Mouse (Mus musculus) hematopoietic stem cell, adult 5-6 weeks (primary cell): ENCODE measurements around the gene Ropn1l. TPM values are rescaled to one million over a fixed set of nuclear protein-coding genes. Genes with fewer than 3 reads are reported as not detected.

ENCODE experiments used
- ATAC-seq, 2 experiments: fragments of 125-278 bp in 1 of 2; replicated peaks in 1 of 2; 2 replicates each; pipeline ENCODE4 v1.8.0; 2016 to 2017; ENCODE audit warnings: inconsistent platforms in 2 of 2, mild to moderate bottlenecking in 2 of 2, moderate number of reproducible peaks in 2 of 2, low read depth in 1 of 2, moderate TSS enrichment in 1 of 2; ENCODE audit not compliant: low FRiP score in 2 of 2, poor library complexity in 2 of 2, severe bottlenecking in 2 of 2, insufficient read depth in 1 of 2, low TSS enrichment in 1 of 2
- total RNA-seq: library from RNA; stranded (forward); fragments of 172-1452, 232-1000 nt; gene quantifications from 2 replicates; pipeline ENCODE4 v1.2.3, GENCODE M21; 2017

Ropn1l gene
- total RNA-seq, 1 experiment from 2014 or later = not detected

- ATAC-seq = peak; percentile 83 to 87
These were observed 35.5 kb downstream of the Ropn1l start for GRCm38 (mm10) chr15:31417796-31418685.

- ATAC-seq = no peak
These were observed 36.1 kb downstream of the Ropn1l start for GRCm38 (mm10) chr15:31417409-31417795.

DNA sequence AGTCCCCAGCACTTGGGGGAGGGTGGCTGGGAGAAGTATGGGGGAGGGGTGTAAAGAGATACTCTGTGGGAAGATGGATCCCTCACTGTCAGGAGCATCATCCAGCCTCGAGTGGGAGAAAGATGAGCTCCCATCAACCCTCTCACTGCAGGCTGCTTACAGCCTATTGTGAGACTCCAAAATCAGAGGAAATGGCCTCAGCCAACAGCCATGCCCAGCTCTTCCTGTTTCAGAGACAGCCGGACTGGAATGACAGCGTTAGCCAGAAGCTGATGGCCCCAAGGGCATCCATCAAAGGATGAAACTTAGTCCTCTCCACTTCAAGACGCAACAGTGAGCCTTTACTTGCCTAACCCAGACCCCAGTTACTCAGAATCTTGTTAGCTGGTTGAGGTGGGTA, 38.4 kb downstream of the Ropn1l start:
- ATAC-seq = no peak

DNA sequence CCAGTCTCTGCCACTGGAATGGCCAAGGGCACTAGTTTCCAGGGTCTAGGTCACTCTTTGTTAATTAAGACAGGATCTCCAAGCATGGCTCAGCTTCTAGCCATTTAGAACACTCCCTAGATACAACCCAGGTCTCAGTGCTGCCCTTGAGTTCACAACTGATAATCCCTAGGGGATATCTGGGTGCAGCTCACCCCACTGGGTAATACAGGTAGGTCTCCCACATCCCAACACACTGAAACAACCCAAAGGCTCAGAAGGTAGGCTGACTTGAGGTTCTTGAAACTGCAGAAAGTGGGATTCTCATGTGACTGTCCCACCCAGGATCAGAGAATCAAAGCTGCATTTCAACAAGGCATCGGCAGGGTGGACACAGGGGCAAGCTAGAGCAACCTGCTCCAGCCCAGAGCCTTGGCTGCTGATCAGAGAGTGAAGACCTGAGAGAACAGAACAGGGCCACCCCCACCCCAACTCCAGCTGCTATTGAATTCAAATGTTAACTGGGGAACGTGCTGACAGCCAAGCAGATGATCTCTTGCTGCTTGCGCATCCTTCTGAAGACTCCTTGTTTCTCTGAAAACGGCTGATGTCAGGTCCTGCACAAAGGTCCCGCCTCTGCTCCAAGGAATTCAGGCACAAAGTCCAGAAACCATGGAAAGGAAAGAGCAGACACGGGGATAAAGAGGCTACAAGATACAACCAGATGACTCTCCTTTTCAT, 39.2 kb downstream of the Ropn1l start:
- ATAC-seq = no peak

DNA sequence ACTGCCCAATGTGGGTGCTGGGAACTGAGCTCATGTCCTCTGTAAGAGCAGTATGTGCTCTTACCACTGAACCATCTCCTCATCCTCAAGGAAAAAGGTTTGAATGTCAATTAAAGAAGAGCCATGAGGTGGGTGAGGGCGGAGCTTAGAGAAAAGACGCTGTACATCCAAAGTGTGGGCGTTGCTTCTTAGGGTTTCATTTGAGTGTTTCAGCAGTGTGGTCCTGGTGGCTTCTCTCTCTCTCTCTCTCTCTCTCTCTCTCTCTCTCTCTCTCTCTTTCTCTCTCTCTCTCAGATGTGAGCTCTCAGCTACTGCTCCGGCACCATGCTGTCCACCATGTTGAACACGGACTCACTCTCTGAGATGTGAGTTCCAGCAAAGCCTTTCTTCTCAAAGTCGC, 39.9 kb downstream of the Ropn1l start:
- ATAC-seq = no peak

GRCm38 (mm10) chr15:31412933-31413332, 40.6 kb downstream of the Ropn1l start:
- ATAC-seq = peak; percentile 27 to 58

DNA sequence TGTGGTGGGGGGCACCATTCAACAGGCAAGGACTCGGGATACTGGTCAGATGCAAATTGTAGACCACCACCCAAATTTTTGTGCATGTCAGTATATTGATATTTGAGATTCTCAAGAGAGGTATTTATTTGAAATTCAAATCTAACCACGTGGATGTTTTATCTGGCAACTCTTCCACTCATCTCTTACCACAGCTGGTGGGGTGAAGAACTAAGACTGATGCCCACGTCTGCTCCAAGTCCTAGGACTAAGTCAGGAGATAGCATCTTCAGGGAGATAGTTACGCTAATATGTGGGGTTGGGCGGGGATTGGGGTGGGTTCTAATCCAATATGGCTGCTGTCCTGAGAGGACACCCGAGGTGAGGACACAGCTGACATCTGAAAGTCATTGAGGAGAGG, 41.1 kb downstream of the Ropn1l start:
- no peak for ATAC-seq

DNA sequence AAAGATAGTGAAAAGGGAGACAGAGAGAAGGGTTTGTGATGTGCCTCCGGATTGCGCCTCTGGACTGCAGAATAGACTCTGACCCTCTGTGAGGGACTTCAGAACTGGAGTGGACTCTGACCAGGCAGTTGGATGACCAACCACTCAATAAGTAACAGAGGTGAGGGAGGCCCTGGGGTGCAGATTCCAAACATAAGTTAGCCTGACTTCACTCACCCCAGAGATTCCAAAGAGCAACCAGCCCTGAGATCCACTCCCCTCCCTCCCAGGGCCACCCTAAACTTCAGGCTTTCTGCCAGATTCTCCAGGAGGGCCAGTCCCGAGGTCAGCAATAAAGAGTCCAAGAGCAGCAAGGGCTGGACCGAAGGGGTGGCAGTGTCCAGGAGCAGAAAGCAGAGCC, 46.0 kb downstream of the Ropn1l start:
- ATAC-seq = no peak

DNA sequence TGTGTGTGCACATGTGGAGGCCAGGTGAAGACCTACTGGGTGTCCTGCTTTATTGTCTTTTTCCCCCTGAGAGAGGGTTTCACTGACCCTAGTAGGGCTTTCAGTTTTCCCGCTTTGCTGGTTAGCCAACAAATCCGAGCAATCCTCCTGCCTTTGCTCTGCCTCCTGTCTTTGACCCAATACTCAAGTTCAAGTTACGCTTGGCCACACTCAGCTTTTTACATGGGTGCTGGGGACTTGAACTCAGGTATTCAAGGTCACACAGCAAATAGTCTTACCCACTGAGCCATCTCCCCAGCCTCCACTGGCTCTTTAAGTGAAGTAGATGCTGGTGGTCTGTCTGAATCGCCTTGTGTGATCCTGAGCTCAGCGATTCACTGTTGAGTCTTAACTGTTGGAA, 46.7 kb downstream of the Ropn1l start:
- ATAC-seq = no peak

GRCm38 (mm10) chr15:31404346-31404745, 49.2 kb downstream of the Ropn1l start:
- ATAC-seq = no peak

- no peak for ATAC-seq
These were observed 51.2 kb downstream of the Ropn1l start for GRCm38 (mm10) chr15:31402200-31402892.

DNA sequence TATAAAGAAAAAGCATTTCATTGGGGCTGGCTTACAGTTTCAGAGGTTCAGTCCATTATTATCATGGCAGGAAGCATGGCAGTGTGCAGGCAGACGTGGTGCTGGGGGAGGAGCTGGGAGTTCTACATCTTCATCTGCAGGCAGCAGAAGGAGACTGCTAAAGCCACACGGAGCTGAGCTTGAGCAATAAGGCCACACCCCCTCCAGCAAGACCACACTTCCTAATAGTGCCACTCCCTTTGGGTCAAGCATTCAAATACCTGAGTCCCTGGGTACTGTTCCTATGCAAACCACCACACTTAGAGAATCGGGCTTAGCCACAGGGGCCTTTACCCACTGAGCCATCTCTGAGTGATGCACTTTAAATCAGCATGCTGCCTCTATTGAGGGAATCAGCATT, 52.6 kb downstream of the Ropn1l start:
- ATAC-seq = no peak; a peak in 1 of 4 replicates

GRCm38 (mm10) chr15:31398769-31399168, 54.8 kb downstream of the Ropn1l start:
- no peak for ATAC-seq

GRCm38 (mm10) chr15:31397379-31397778, 56.2 kb downstream of the Ropn1l start:
- no peak for ATAC-seq

- no peak for ATAC-seq
These were observed 56.8 kb downstream of the Ropn1l start for GRCm38 (mm10) chr15:31396755-31397154.

- no peak for ATAC-seq
These were observed 57.6 kb downstream of the Ropn1l start for GRCm38 (mm10) chr15:31395986-31396385.

- no peak for ATAC-seq
These were observed 60.1 kb downstream of the Ropn1l start for GRCm38 (mm10) chr15:31393402-31393801.

DNA sequence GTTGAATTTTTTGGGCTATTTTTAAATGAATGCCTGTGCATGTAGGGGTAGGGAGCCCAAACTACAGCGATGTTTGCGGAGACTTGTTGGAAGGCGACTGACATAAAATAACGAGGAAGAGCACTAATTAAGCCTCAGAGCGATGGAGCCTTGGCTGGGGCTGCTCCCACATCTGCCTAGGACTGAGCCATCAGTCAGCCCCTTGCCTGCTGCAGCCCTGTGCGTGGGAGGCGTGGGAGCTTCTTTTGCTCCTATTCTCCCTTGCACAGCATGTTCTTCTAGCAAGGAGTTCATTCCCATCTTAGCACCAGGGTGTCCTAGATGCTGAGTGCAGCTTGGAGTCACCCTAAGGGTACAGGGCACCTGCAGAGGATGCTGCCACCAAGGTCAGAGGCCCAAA, 60.8 kb downstream of the Ropn1l start:
- no peak for ATAC-seq
